Mouse (Mus musculus) kidney, adult 2 months (tissue): ENCODE measurements around the gene Ctsc.

Experiments
- CTCF ChIP-seq: fragments of 200-500 bp; conservative IDR thresholded peaks from 2 replicates; pipeline ENCODE4 v1.5.1; 2011; ENCODE audit warnings: low read depth, mild to moderate bottlenecking, control low read depth, low read length, moderate library complexity, mixed read lengths; ENCODE audit not compliant: insufficient read depth, insufficient read length
- POLR2A ChIP-seq: fragments of 200-500 bp; IDR thresholded peaks from one replicate; pipeline ENCODE4 v1.6.1; 2011; ENCODE audit warnings: low read depth, low read length, control low read depth

GRCm38 (mm10) chr7:88264861-88265260 lies 13.0 kb upstream of the Ctsc start:
- TF ChIP-seq CTCF (no peak), POLR2A (no peak)
